Mouse (Mus musculus): Measurements from ENCODE around the gene Plagl1. TPM values are rescaled to one million over a fixed set of nuclear protein-coding genes. Genes with fewer than 3 reads are reported as not detected.

Gene Plagl1
- polyA plus RNA-seq, 1 experiment: 4.2 TPM

GRCm38 (mm10) chr10:13119300-13119699, 59.0 kb downstream of the Plagl1 start:
- WGBS: 62% methylated on average over 2 of the region's 2 CpGs
- no peak for DNase-seq (ENCODE audit: low read depth, low spot score)

GRCm38 (mm10) chr10:13125811-13126210, 65.5 kb downstream of the Plagl1 start:
- no peak for DNase-seq (ENCODE audit: low read depth, low spot score)
- 65% methylated on average over 3 of the region's 3 CpGs for WGBS

GRCm38 (mm10) chr10:13127335-13127734, 67.0 kb downstream of the Plagl1 start:
- WGBS: 81% methylated on average over 13 of the region's 13 CpGs
- no peak for DNase-seq (ENCODE audit: low read depth, low spot score)

- no peak for DNase-seq (ENCODE audit: low read depth, low spot score)
- 92% methylated on average over 7 of the region's 7 CpGs for WGBS
Observed at GRCm38 (mm10) chr10:13127946-13128345, 67.6 kb downstream of the Plagl1 start.

- no peak for DNase-seq (ENCODE audit: low read depth, low spot score)
- 94% methylated on average over 4 of the region's 4 CpGs for WGBS
Observed at GRCm38 (mm10) chr10:13133850-13134249, 73.5 kb downstream of the Plagl1 start.

- DNase-seq (ENCODE audit: low read depth, low spot score): no peak
- 95% methylated on average over 7 of the region's 7 CpGs for WGBS
Observed at GRCm38 (mm10) chr10:13135276-13135675, 75.0 kb downstream of the Plagl1 start.

- no peak for DNase-seq (ENCODE audit: low read depth, low spot score)
- 90% methylated on average over 7 of the region's 7 CpGs for WGBS
Observed at GRCm38 (mm10) chr10:13135751-13136150, 75.4 kb downstream of the Plagl1 start.

- whole genome bisulfite sequencing: 94% methylated on average over 6 of the region's 6 CpGs
- no peak for DNase-seq (ENCODE audit: low read depth, low spot score)
Observed at GRCm38 (mm10) chr10:13137906-13138305, 77.6 kb downstream of the Plagl1 start.

GRCm38 (mm10) chr10:13140434-13140833, 80.1 kb downstream of the Plagl1 start:
- DNase-seq (ENCODE audit: low read depth, low spot score): no peak
- 22% methylated on average over 2 of the region's 2 CpGs for WGBS

GRCm38 (mm10) chr10:13150435-13150834, 90.1 kb downstream of the Plagl1 start:
- WGBS: 84% methylated on average over 3 of the region's 3 CpGs
- DNase-seq (ENCODE audit: low read depth, low spot score): no peak

- no peak for DNase-seq (ENCODE audit: low read depth, low spot score)
- WGBS: 65% methylated on average over 5 of the region's 5 CpGs
Observed at GRCm38 (mm10) chr10:13151353-13151752, 91.0 kb downstream of the Plagl1 start.

- no peak for DNase-seq (ENCODE audit: low read depth, low spot score)
- WGBS: 89% methylated on average over 4 of the region's 4 CpGs
Observed at GRCm38 (mm10) chr10:13152811-13153364, 92.6 kb downstream of the Plagl1 start.

- no peak for DNase-seq (ENCODE audit: low read depth, low spot score)
- WGBS: 85% methylated on average over 5 of the region's 5 CpGs
Observed at GRCm38 (mm10) chr10:13155377-13155776, 95.1 kb downstream of the Plagl1 start.

GRCm38 (mm10) chr10:13160913-13161312, 100.6 kb downstream of the Plagl1 start:
- DNase-seq (ENCODE audit: low read depth, low spot score): no peak
- WGBS: 80% methylated on average over 4 of the region's 4 CpGs

- DNase-seq (ENCODE audit: low read depth, low spot score): no peak
Observed at GRCm38 (mm10) chr10:13162031-13162430, 101.7 kb downstream of the Plagl1 start.

GRCm38 (mm10) chr10:13168461-13168860, 108.2 kb downstream of the Plagl1 start:
- 70% methylated on average over 5 of the region's 5 CpGs for WGBS
- DNase-seq (ENCODE audit: low read depth, low spot score): no peak

More at GRCm38 (mm10) chr10:13162031-13162430, 101.7 kb downstream of the Plagl1 start:
- WGBS: 81% methylated on average over 4 of the region's 4 CpGs

- 54% methylated on average over 12 of the region's 12 CpGs for WGBS
- no peak for DNase-seq (ENCODE audit: low read depth, low spot score)
Observed at GRCm38 (mm10) chr10:13170739-13171448, 110.6 kb downstream of the Plagl1 start.

GRCm38 (mm10) chr10:13171461-13171860, 111.2 kb downstream of the Plagl1 start:
- 45% methylated on average over 2 of the region's 2 CpGs for WGBS
- DNase-seq (ENCODE audit: low read depth, low spot score): no peak

- no peak for DNase-seq (ENCODE audit: low read depth, low spot score)
Observed at GRCm38 (mm10) chr10:13172798-13173221, 112.5 kb downstream of the Plagl1 start.

GRCm38 (mm10) chr10:13175866-13176265, 115.6 kb downstream of the Plagl1 start:
- DNase-seq (ENCODE audit: low read depth, low spot score): no peak
- 82% methylated on average over 7 of the region's 7 CpGs for WGBS

More at GRCm38 (mm10) chr10:13172798-13173221, 112.5 kb downstream of the Plagl1 start:
- WGBS: 57% methylated on average over 10 of the region's 10 CpGs

- no peak for DNase-seq (ENCODE audit: low read depth, low spot score)
- WGBS: 68% methylated on average over 7 of the region's 7 CpGs
Observed at GRCm38 (mm10) chr10:13177973-13178624, 117.8 kb downstream of the Plagl1 start, which contains the start of gene Zc2hc1b. TSS of gene Zc2hc1b (minus strand) at chr10:13178023.

All from large intestine, adult 2 months (tissue).